Mouse (Mus musculus) bone marrow macrophage, adult 2 months (primary cell): ENCODE measurements around the gene Prps1l1. TPM values are rescaled to one million over a fixed set of nuclear protein-coding genes. Genes with fewer than 3 reads are reported as not detected.

Experiments used
- H3K27ac ChIP-seq: 2 replicates; pipeline ENCODE4 v1.5.1; 2012; ENCODE audit warnings: low read depth, low read length; ENCODE audit not compliant: insufficient read depth
- H3K4me1 ChIP-seq: 2 replicates; pipeline ENCODE4 v1.6.1; 2012; ENCODE audit warnings: low read length; ENCODE audit not compliant: control insufficient read depth, insufficient read depth
- H3K4me3 ChIP-seq: 2 replicates; pipeline ENCODE4 v1.5.1; 2012; ENCODE audit warnings: mild to moderate bottlenecking, low read length, moderate library complexity; ENCODE audit not compliant: insufficient read depth
- CTCF ChIP-seq: IDR thresholded peaks from 2 replicates; pipeline ENCODE4 v1.5.1; 2012; ENCODE audit warnings: low read depth, mild to moderate bottlenecking, low read length, moderate library complexity
- POLR2A ChIP-seq: IDR thresholded peaks from 2 replicates; pipeline ENCODE4 v1.6.1; 2012; ENCODE audit warnings: mild to moderate bottlenecking, low read depth, low read length, borderline replicate concordance
- polyA plus RNA-seq: library from polyadenylated mRNA; stranded (reverse); fragments of >200 nt; gene quantifications from 2 replicates; pipeline ENCODE4 v1.2.4, GENCODE M21; 2012; ENCODE audit not compliant: missing spikeins, insufficient read depth, insufficient read length

Prps1l1 gene
- not detected in 2 replicates for polyA plus RNA-seq

GRCm38 (mm10) chr12:34984461-34984860, at the start of gene Prps1l1:
Gene Prps1l1, plus strand, starts transcription at chr12:34984761.
- Histone ChIP-seq H3K4me1 (no peaks in the 10 kb centered on the region), H3K4me3 (no peak within 1 kb of the TSS), H3K27ac (no peak within 1 kb of the TSS)
- no peak for TF ChIP-seq CTCF
- TF ChIP-seq POLR2A, result no peak

- no peaks in the 10 kb centered on the region for H3K4me1 ChIP-seq
- no peak for TF ChIP-seq CTCF
- TF ChIP-seq POLR2A, result no peak
- H3K27ac ChIP-seq, result no peak overlapping the region
- H3K4me3 ChIP-seq, result no peak overlapping the region
Observed at GRCm38 (mm10) chr12:34937918-34938317, 46.6 kb upstream of the Prps1l1 start.

- Histone ChIP-seq H3K4me1 (no peaks in the 10 kb centered on the region), H3K4me3 (no peak overlapping the region), H3K27ac (no peak overlapping the region)
- TF ChIP-seq CTCF (no peak), POLR2A (no peak)
Observed at GRCm38 (mm10) chr12:34949066-34949706, 35.4 kb upstream of the Prps1l1 start.

- no peak for TF ChIP-seq CTCF
- no peak for TF ChIP-seq POLR2A
- Histone ChIP-seq H3K27ac (no peak overlapping the region), H3K4me3 (no peak overlapping the region), H3K4me1 (no peaks in the 10 kb centered on the region)
Observed at GRCm38 (mm10) chr12:34975991-34976390, 8.6 kb upstream of the Prps1l1 start.

- Histone ChIP-seq H3K4me1 (no peaks in the 10 kb centered on the region), H3K27ac (no peak overlapping the region), H3K4me3 (no peak overlapping the region)
- TF ChIP-seq POLR2A (no peak), CTCF (no peak)
Observed at GRCm38 (mm10) chr12:34985865-34986264, 1.3 kb downstream of the Prps1l1 start.

GRCm38 (mm10) chr12:34989537-34990200, 5.1 kb downstream of the Prps1l1 start:
- no peak overlapping the region for H3K4me3 ChIP-seq
- TF ChIP-seq CTCF (no peak), POLR2A (no peak)
- no peak overlapping the region for H3K27ac ChIP-seq
- no peaks in the 10 kb centered on the region for H3K4me1 ChIP-seq

- no peaks in the 10 kb centered on the region for H3K4me1 ChIP-seq
- TF ChIP-seq CTCF (no peak), POLR2A (no peak)
- no peak overlapping the region for H3K4me3 ChIP-seq
- H3K27ac ChIP-seq, result no peak overlapping the region
Observed at GRCm38 (mm10) chr12:34990387-34990786, 5.8 kb downstream of the Prps1l1 start.

GRCm38 (mm10) chr12:34991900-34992299, 7.3 kb downstream of the Prps1l1 start:
- TF ChIP-seq CTCF (no peak), POLR2A (no peak)
- no peaks in the 10 kb centered on the region for H3K4me1 ChIP-seq
- no peak overlapping the region for H3K27ac ChIP-seq
- H3K4me3 ChIP-seq, result no peak overlapping the region

GRCm38 (mm10) chr12:34997597-34998182, 13.1 kb downstream of the Prps1l1 start:
- no peak overlapping the region for H3K27ac ChIP-seq
- peaks cover 3% of the 10 kb centered on the region for H3K4me1 ChIP-seq
- no peak overlapping the region for H3K4me3 ChIP-seq
- TF ChIP-seq POLR2A, result no peak
- TF ChIP-seq CTCF, result no peak

- no peak overlapping the region for H3K27ac ChIP-seq
- TF ChIP-seq POLR2A (no peak), CTCF (no peak)
- no peak overlapping the region for H3K4me3 ChIP-seq
- peaks cover 6% of the 10 kb centered on the region for H3K4me1 ChIP-seq
Observed at GRCm38 (mm10) chr12:34998778-34999467, 14.4 kb downstream of the Prps1l1 start.
